Mouse (Mus musculus): ENCODE results near the gene Fam114a2.
"Not testable (repeated sequence)": the region's sequence is repeated elsewhere in the genome, so short reads cannot be mapped to it uniquely, and the experiment has no call there.

Gene Fam114a2

GRCm38 (mm10) chr11:57518091-57518750, at the start of gene Fam114a2, which contains the start of gene Mfap3:
Gene Fam114a2 (minus strand): TSS chr11:57518617.
Gene Mfap3 (plus strand): TSS chr11:57518664.
- peak; percentile 92 for DNase-seq (ENCODE audit: low spot score)

- no peak for DNase-seq (ENCODE audit: low spot score)
These were observed 47.9 kb upstream of the Fam114a2 start for GRCm38 (mm10) chr11:57566091-57567035.

GRCm38 (mm10) chr11:57564564-57564963, 46.1 kb upstream of the Fam114a2 start:
- DNase-seq (ENCODE audit: low spot score), result no peak

GRCm38 (mm10) chr11:57557936-57558335, 39.5 kb upstream of the Fam114a2 start:
- not testable (repeated sequence) for DNase-seq (ENCODE audit: low spot score)

- no peak for DNase-seq (ENCODE audit: low spot score)
These were observed 34.8 kb upstream of the Fam114a2 start for GRCm38 (mm10) chr11:57553015-57553780.

- no peak for DNase-seq (ENCODE audit: low spot score)
These were observed 32.6 kb upstream of the Fam114a2 start for GRCm38 (mm10) chr11:57551016-57551415.

GRCm38 (mm10) chr11:57550230-57550629, 31.8 kb upstream of the Fam114a2 start:
- no peak for DNase-seq (ENCODE audit: low spot score)

- peak; percentile 84 for DNase-seq (ENCODE audit: low spot score)
These were observed 30.5 kb upstream of the Fam114a2 start for GRCm38 (mm10) chr11:57548618-57549550.

GRCm38 (mm10) chr11:57540681-57541080, 22.3 kb upstream of the Fam114a2 start:
- DNase-seq (ENCODE audit: low spot score), result no peak

- DNase-seq (ENCODE audit: low spot score), result no peak
These were observed 21.5 kb upstream of the Fam114a2 start for GRCm38 (mm10) chr11:57539841-57540418.

- DNase-seq (ENCODE audit: low spot score), result no peak
These were observed 17.5 kb upstream of the Fam114a2 start for GRCm38 (mm10) chr11:57535912-57536311.

- DNase-seq (ENCODE audit: low spot score), result no peak
These were observed 13.9 kb upstream of the Fam114a2 start for GRCm38 (mm10) chr11:57532306-57532705.

GRCm38 (mm10) chr11:57531300-57531950, 13.0 kb upstream of the Fam114a2 start:
- DNase-seq (ENCODE audit: low spot score), result no peak

- DNase-seq (ENCODE audit: low spot score), result no peak
These were observed 10.7 kb upstream of the Fam114a2 start for GRCm38 (mm10) chr11:57529111-57529510.

GRCm38 (mm10) chr11:57527506-57527905, 9.1 kb upstream of the Fam114a2 start:
- DNase-seq (ENCODE audit: low spot score), result no peak

GRCm38 (mm10) chr11:57525900-57526299, 7.5 kb upstream of the Fam114a2 start:
- no peak for DNase-seq (ENCODE audit: low spot score)

GRCm38 (mm10) chr11:57524597-57524996, 6.2 kb upstream of the Fam114a2 start:
- no peak for DNase-seq (ENCODE audit: low spot score)

GRCm38 (mm10) chr11:57523418-57523817, 5.0 kb upstream of the Fam114a2 start:
- DNase-seq (ENCODE audit: low spot score), result no peak

- DNase-seq (ENCODE audit: low spot score), result no peak
These were observed 3.6 kb upstream of the Fam114a2 start for GRCm38 (mm10) chr11:57522046-57522445.

GRCm38 (mm10) chr11:57521206-57521605, 2.8 kb upstream of the Fam114a2 start:
- DNase-seq (ENCODE audit: low spot score), result no peak
